Mouse (Mus musculus) kidney, adult 18-20 months (tissue): ENCODE results near the gene Lrrc74a.

ENCODE experiments used
- DNase-seq: peaks from one replicate; pipeline ENCODE4 v3.0.0; 2021

The Lrrc74a gene

GRCm38 (mm10) chr12:86734319-86734810 lies at the start of gene Lrrc74a:
Gene Lrrc74a, plus strand, starts transcription at chr12:86734369.
- no peak for DNase-seq

GRCm38 (mm10) chr12:86685275-86685674 lies 48.9 kb upstream of the Lrrc74a start:
- DNase-seq, result no peak

- no peak for DNase-seq
Measured at GRCm38 (mm10) chr12:86686551-86687330, 47.4 kb upstream of the Lrrc74a start.

GRCm38 (mm10) chr12:86687445-86687955 lies 46.7 kb upstream of the Lrrc74a start:
- no peak for DNase-seq

- DNase-seq, result no peak
Measured at GRCm38 (mm10) chr12:86687971-86688573, 46.1 kb upstream of the Lrrc74a start.

- no peak for DNase-seq
Measured at GRCm38 (mm10) chr12:86688917-86689316, 45.3 kb upstream of the Lrrc74a start.

- no peak for DNase-seq
Measured at GRCm38 (mm10) chr12:86690700-86691485, 43.3 kb upstream of the Lrrc74a start.

- no peak for DNase-seq
Measured at GRCm38 (mm10) chr12:86692471-86693356, 41.5 kb upstream of the Lrrc74a start.

- DNase-seq, result no peak
Measured at GRCm38 (mm10) chr12:86693389-86693788, 40.8 kb upstream of the Lrrc74a start.

- DNase-seq, result no peak
Measured at GRCm38 (mm10) chr12:86694441-86694840, 39.7 kb upstream of the Lrrc74a start.

GRCm38 (mm10) chr12:86697996-86698395 lies 36.2 kb upstream of the Lrrc74a start:
- DNase-seq, result no peak

- no peak for DNase-seq
Measured at GRCm38 (mm10) chr12:86698537-86698936, 35.6 kb upstream of the Lrrc74a start.

GRCm38 (mm10) chr12:86699965-86700926 lies 33.9 kb upstream of the Lrrc74a start:
- DNase-seq, result no peak

- no peak for DNase-seq
Measured at GRCm38 (mm10) chr12:86700927-86701310, 33.2 kb upstream of the Lrrc74a start.

GRCm38 (mm10) chr12:86701491-86701890 lies 32.7 kb upstream of the Lrrc74a start:
- no peak for DNase-seq

GRCm38 (mm10) chr12:86702690-86703089 lies 31.5 kb upstream of the Lrrc74a start:
- no peak for DNase-seq

- no peak for DNase-seq
Measured at GRCm38 (mm10) chr12:86705843-86706242, 28.3 kb upstream of the Lrrc74a start.

- no peak for DNase-seq
Measured at GRCm38 (mm10) chr12:86714026-86714425, 20.1 kb upstream of the Lrrc74a start.

GRCm38 (mm10) chr12:86715401-86715800 lies 18.8 kb upstream of the Lrrc74a start:
- peak; percentile 65 for DNase-seq

GRCm38 (mm10) chr12:86716962-86717361 lies 17.2 kb upstream of the Lrrc74a start:
- DNase-seq, result no peak
